Mouse (Mus musculus) midbrain, embryonic 10.5 days (tissue): ENCODE results near the gene Cog4. TPM values are rescaled to one million over a fixed set of nuclear protein-coding genes. Genes with fewer than 3 reads are reported as not detected.

Experiments
- DNase-seq: peaks from one replicate; pipeline ENCODE4 v3.0.0-alpha.2; 2017; ENCODE audit warnings: low spot score
- H3K27ac ChIP-seq: fragments of 300-500 bp; sonication (generic); replicated peaks from 2 replicates; pipeline ENCODE4 v1.5.1; 2016; ENCODE audit warnings: mild to moderate bottlenecking
- H3K27me3 ChIP-seq: fragments of 300-500 bp; sonication (generic); 2 replicates; pipeline ENCODE4 v1.6.1; 2016; ENCODE audit warnings: low read depth, mild to moderate bottlenecking; ENCODE audit not compliant: poor library complexity, severe bottlenecking
- H3K36me3 ChIP-seq: fragments of 300-500 bp; sonication (generic); 2 replicates; pipeline ENCODE4 v1.6.1; 2016; ENCODE audit warnings: mild to moderate bottlenecking, moderate library complexity
- H3K4me1 ChIP-seq: fragments of 300-500 bp; sonication (generic); 2 replicates; pipeline ENCODE4 v1.6.1; 2016
- H3K4me3 ChIP-seq: fragments of 300-500 bp; sonication (generic); 2 replicates; pipeline ENCODE4 v1.5.1; 2016; ENCODE audit warnings: mild to moderate bottlenecking, moderate library complexity
- H3K9me3 ChIP-seq: fragments of 300-500 bp; sonication (generic); replicated peaks from 2 replicates; pipeline ENCODE4 v1.6.1; 2016; ENCODE audit warnings: mild to moderate bottlenecking
- WGBS: fragments of 180-500 bp; shearing (Covaris S2); methylation state at CpG from one replicate; pipeline ENCODE4 v1.1.7; 2016; 5-methylcytosine and 5-hydroxymethylcytosine counted together
- polyA plus RNA-seq: library from polyadenylated mRNA; unstranded; fragments of >200 nt; fragmentation: Nextera tagmentation; extraction: Ambion mirVana; gene quantifications from 2 replicates; pipeline ENCODE4 v1.2.1, GENCODE M21; 2016

Cog4 gene
- polyA plus RNA-seq, result 75.4 and 78.2 TPM in 2 replicates

DNA sequence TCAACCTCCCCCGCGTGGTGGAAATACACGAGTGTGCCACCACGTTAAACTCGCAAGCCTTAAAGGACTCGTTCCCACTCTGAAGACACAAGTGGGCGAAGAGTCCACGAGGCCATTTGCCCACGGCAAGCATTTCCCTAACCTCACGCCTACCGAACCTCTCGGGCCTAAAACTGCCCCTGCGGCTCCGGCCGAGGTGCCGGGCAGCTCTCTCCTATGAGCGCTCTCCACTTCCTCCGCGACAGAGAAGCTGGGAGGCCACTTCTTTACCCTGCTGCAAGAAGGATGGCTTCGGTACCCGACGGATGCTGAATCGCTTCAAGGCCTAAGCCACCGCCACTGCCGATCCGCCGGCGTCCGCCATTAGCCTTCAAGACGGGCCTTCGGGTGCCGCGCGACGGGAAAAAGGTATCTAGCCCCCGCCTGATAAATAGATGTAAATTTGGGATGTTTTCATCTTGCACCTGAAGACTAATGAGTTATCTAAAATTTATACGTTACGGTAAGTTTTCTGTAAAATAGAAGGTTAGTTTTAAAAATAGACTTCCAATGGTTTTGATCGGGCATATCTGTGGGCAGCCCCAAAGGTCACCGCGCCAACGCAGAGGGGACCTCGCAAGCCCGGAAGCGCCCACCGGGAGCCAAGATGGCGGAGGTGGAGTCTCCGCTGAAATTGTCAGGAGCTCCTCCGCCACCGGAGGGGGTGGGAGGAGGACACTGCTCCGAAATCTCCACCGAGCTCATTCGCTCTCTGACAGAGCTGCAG, at the start of gene Cog4, which contains the start of gene Sf3b3:
Cog4 (plus strand) TSS at position 196 of the 766 bp plus-strand sequence.
Sf3b3 (minus strand) TSS at position 383 of the 766 bp plus-strand sequence.
- peak; percentile 85 for DNase-seq
- Histone ChIP-seq H3K4me3 (peak within 1 kb of the TSS; percentile 94), H3K27ac (peak within 1 kb of the TSS; percentile 98), H3K27me3 (no peaks in the 10 kb centered on the region), H3K36me3 (peaks cover 57% of the 10 kb centered on the region), H3K9me3 (no peaks in the 10 kb centered on the region), H3K4me1 (peaks cover 26% of the 10 kb centered on the region)
- under 1% methylated on average over 53 of the region's 53 CpGs for WGBS

DNA sequence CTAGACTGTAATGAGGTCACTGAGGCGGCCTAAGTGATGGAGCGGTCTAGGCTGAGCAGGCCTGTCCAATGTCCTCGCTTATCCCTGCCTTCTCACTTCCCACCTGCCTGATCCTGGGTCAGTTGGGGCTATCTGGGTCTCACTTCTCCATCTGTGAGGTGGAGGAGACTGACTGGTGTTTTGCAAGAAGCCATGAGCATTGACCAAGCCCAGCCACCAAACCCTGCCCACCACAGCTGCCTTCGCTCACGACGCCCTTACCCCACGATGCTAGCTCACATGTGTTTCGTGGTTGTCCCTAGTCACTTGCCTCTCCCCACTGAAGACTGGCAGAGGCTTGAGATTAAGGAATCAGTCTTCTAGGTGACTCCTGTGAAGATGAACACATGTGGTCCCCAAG, 49.3 kb upstream of the Cog4 start:
- WGBS, result 97% methylated on average over 8 of the region's 8 CpGs
- Histone ChIP-seq H3K9me3 (peaks cover 14% of the 10 kb centered on the region), H3K4me3 (no peak overlapping the region), H3K4me1 (no peaks in the 10 kb centered on the region), H3K36me3 (no peaks in the 10 kb centered on the region), H3K27me3 (no peaks in the 10 kb centered on the region), H3K27ac (no peak overlapping the region)
- no peak for DNase-seq

GRCm38 (mm10) chr8:110802988-110803387, 43.4 kb upstream of the Cog4 start:
- Histone ChIP-seq H3K4me1 (no peaks in the 10 kb centered on the region), H3K27ac (no peak overlapping the region), H3K9me3 (no peaks in the 10 kb centered on the region), H3K36me3 (no peaks in the 10 kb centered on the region), H3K4me3 (no peak overlapping the region), H3K27me3 (no peaks in the 10 kb centered on the region)
- WGBS, result 86% methylated on average over 5 of the region's 5 CpGs
- DNase-seq, result no peak

GRCm38 (mm10) chr8:110803856-110804255, 42.5 kb upstream of the Cog4 start:
- DNase-seq, result no peak
- Histone ChIP-seq H3K4me3 (no peak overlapping the region), H3K36me3 (peaks cover 3% of the 10 kb centered on the region), H3K9me3 (no peaks in the 10 kb centered on the region), H3K27ac (no peak overlapping the region), H3K4me1 (no peaks in the 10 kb centered on the region), H3K27me3 (no peaks in the 10 kb centered on the region)
- WGBS, result 91% methylated on average over 9 of the region's 9 CpGs

DNA sequence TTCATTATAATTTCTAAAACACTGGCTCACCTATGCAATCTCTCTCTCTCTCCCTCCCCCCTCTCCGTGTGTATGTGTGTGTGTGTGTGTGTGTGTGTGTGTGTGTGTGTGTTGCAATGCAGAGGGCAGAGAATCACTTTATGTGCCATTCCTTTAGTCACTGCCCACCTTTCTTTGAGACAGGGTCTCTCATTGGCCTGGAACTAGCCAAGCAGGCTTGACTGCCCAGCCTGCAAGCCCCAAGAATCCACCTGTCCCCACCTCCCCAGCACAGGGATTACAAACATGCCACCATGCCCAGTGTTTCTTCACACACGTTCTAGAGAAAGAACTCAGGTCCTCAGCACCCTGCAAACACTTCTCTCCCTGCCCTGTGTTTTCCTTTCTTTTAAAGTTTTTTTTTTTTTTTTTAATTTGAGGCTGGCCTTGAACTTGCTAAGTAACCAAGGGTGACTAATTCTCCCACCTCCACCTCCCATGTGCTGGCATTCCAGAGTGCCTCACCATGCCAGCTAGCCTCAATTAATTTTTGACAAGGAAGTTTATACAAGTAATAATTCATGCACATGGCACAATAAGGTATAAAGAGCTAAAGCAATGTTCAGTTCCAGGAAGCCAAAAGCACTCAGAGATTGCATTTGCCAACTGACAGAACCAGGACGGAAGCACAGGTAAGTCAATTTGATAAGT, 41.4 kb upstream of the Cog4 start:
- H3K27ac ChIP-seq, result no peak overlapping the region
- no peaks in the 10 kb centered on the region for H3K27me3 ChIP-seq
- no peak overlapping the region for H3K4me3 ChIP-seq
- H3K4me1 ChIP-seq, result no peaks in the 10 kb centered on the region
- no peaks in the 10 kb centered on the region for H3K9me3 ChIP-seq
- no peak for DNase-seq
- peaks cover 14% of the 10 kb centered on the region for H3K36me3 ChIP-seq
- WGBS, result 64% methylated on average over 3 of the region's 3 CpGs

- no peak for DNase-seq
- WGBS, result 45% methylated on average over 12 of the region's 12 CpGs
- Histone ChIP-seq H3K36me3 (peaks cover 21% of the 10 kb centered on the region), H3K27me3 (no peaks in the 10 kb centered on the region), H3K4me1 (no peaks in the 10 kb centered on the region), H3K9me3 (no peaks in the 10 kb centered on the region), H3K27ac (no peak within 1 kb of the TSS), H3K4me3 (no peak within 1 kb of the TSS)
These were observed 40.7 kb upstream of the Cog4 start, which contains the start of gene Il34 for GRCm38 (mm10) chr8:110805669-110806068. Gene Il34, minus strand, starts transcription at chr8:110805924.

- Histone ChIP-seq H3K4me3 (no peak overlapping the region), H3K36me3 (peaks cover 26% of the 10 kb centered on the region), H3K4me1 (no peaks in the 10 kb centered on the region), H3K27ac (no peak overlapping the region), H3K9me3 (no peaks in the 10 kb centered on the region), H3K27me3 (no peaks in the 10 kb centered on the region)
- DNase-seq, result no peak
- 94% methylated on average over 1 of the region's 1 CpGs for WGBS
These were observed 40.3 kb upstream of the Cog4 start for GRCm38 (mm10) chr8:110806146-110806545.

DNA sequence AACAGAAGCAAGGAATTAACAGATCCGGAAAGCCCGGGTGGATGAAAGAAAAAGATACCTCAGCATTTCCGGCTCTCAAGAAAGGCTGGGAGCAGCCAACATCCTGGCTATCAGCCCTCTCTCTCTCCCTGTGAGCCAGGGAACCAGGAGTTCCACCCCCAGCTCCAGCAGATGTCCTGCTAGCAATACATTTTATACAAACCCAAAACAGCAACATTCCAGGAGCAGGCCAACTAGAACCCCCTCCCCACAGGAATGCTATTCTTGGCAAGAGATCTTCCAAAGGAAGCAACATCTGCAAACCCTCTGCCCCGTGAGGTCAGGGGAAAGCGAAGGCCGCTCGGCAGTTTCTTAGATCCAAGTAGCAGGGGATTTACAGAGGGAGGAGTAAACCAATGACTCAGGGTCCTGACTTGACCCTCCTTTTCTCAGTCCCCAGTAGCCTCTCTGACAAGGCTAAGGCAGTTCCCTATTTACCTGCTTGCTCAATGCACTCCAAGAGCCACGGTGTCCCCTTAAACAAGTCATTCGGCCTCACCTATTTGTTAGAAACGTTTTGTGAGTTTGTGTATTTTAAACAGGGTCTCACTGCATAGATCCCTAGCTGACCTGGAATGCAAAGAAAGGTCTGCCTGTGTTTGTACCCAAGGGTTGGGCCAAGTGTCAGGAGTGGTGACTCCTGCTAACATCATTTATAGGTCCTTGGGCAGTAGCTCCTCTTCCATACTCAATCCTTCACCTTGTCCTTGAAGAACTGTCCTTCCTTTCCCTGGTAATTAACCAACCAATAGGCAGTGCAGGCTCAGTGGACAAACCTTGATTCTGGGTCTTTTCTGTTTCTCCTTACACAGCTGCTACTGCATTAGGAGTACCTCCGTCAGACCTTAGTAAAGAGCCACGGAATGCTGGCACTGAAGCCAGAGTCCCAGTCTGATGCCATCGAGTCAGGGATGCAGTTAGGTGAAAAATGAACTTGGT, 37.6 kb upstream of the Cog4 start:
- peak; percentile 30 for DNase-seq
- H3K4me3 ChIP-seq, result no peak overlapping the region
- no peak overlapping the region for H3K27ac ChIP-seq
- H3K36me3 ChIP-seq, result peaks cover 52% of the 10 kb centered on the region
- WGBS, result 71% methylated on average over 13 of the region's 13 CpGs
- no peaks in the 10 kb centered on the region for H3K27me3 ChIP-seq
- no peaks in the 10 kb centered on the region for H3K9me3 ChIP-seq
- no peaks in the 10 kb centered on the region for H3K4me1 ChIP-seq

GRCm38 (mm10) chr8:110809831-110810230, 36.6 kb upstream of the Cog4 start:
- no peak for DNase-seq
- Histone ChIP-seq H3K36me3 (peaks cover 63% of the 10 kb centered on the region), H3K4me3 (no peak overlapping the region), H3K27me3 (no peaks in the 10 kb centered on the region), H3K4me1 (no peaks in the 10 kb centered on the region), H3K27ac (no peak overlapping the region), H3K9me3 (no peaks in the 10 kb centered on the region)
- 75% methylated on average over 2 of the region's 2 CpGs for WGBS

DNA sequence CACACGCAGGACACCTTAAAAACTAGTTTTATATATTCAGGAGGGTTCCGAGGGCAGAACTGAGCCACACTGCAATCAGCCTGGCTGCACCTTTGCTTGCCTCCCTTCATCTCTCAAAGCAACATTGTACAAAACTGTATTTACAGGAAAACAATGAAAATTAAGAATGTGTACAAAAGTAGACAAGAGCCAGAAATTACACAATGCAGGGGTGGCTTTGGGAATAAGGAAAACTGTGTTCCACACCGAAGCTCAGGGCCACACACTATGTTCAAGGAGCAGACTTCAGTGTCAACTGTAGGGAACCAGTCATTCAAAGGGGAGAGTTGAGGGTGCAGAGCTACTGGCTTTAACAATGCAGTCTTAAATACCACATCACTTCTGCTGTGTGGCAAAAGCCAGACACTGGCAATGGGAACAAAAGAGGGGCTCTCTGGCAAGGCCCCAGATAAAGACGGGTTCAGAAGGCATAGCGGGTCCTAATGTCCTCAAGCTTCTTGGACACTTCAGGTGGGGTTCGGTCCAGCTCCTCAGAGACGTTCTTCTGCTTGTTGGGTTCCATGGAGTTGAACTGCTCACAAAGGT, 35.8 kb upstream of the Cog4 start:
- Histone ChIP-seq H3K36me3 (peaks cover 70% of the 10 kb centered on the region), H3K4me3 (no peak overlapping the region), H3K4me1 (no peaks in the 10 kb centered on the region), H3K27ac (no peak overlapping the region), H3K9me3 (no peaks in the 10 kb centered on the region), H3K27me3 (no peaks in the 10 kb centered on the region)
- no peak for DNase-seq
- WGBS, result 91% methylated on average over 7 of the region's 7 CpGs

DNA sequence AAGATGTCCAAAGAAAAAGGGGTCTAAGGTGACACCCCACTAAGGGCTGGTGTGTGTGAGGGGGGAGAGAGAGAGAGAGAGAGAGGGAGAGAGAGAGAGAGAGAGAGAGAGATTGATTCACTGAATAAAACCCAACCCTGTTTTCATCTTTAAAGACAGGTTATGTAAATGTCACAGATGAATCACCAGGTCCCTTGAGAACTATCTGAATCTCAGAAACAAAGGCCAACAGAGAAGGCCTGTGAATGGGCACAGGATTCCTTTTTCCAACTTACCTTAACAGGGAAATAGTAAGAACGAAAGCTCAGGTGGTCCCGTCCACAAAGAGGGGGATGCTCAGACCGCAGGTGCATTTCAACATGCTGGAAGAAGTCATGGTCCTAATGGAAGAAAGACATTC, 35.3 kb upstream of the Cog4 start:
- Histone ChIP-seq H3K27ac (no peak overlapping the region), H3K36me3 (peaks cover 76% of the 10 kb centered on the region), H3K4me3 (no peak overlapping the region), H3K9me3 (no peaks in the 10 kb centered on the region), H3K4me1 (no peaks in the 10 kb centered on the region), H3K27me3 (no peaks in the 10 kb centered on the region)
- 96% methylated on average over 3 of the region's 3 CpGs for WGBS
- DNase-seq, result no peak

- Histone ChIP-seq H3K4me1 (no peaks in the 10 kb centered on the region), H3K27me3 (no peaks in the 10 kb centered on the region), H3K36me3 (peaks cover 82% of the 10 kb centered on the region), H3K9me3 (no peaks in the 10 kb centered on the region), H3K4me3 (no peak overlapping the region), H3K27ac (no peak overlapping the region)
- 91% methylated on average over 7 of the region's 7 CpGs for WGBS
- DNase-seq, result no peak
These were observed 34.6 kb upstream of the Cog4 start for GRCm38 (mm10) chr8:110811793-110812192.
